Mouse (Mus musculus): ENCODE results near the gene Usp34. TPM values are rescaled to one million over a fixed set of nuclear protein-coding genes. Genes with fewer than 3 reads are reported as not detected.

Gene Usp34
- polyA plus RNA-seq, 1 experiment, result 110 TPM

DNA sequence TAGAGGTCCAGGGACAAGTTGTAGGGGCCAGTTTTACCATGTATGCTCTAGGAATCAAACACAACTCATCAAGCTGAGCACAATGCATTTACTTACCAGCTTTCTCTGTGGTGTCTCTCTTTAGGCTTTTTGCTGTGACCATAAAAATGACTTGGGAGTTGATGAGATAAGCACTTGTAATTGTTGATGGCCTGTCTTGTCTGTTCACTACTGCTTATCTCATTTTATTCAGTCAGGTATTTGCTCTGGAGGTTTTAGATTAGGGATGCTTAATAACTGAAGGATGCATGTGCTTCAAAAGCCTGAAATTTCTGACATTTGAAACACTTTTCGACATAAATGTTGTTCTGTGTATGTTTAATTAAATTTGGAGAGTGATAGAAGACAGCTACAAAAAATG, 83.0 kb downstream of the Usp34 start:
- Histone ChIP-seq H3K27me3 (ENCODE audit: control insufficient read depth, insufficient read depth, low read length, poor library complexity, severe bottlenecking) (no peaks in the 10 kb centered on the region), H3K27ac (ENCODE audit: insufficient read depth, low read length) (no peak overlapping the region), H3K4me1 (ENCODE audit: control insufficient read depth, insufficient read depth, low read length) (no peaks in the 10 kb centered on the region), H3K4me3 (ENCODE audit: low read depth, low read length) (no peak overlapping the region), H3K9me3 (replicated peaks; ENCODE audit: control insufficient read depth, insufficient read depth, low read length, poor library complexity, severe bottlenecking) (no peaks in the 10 kb centered on the region), H3K9ac (ENCODE audit: low read depth, poor library complexity, severe bottlenecking) (no peak overlapping the region), H3K36me3 (ENCODE audit: control insufficient read depth, insufficient read depth, low read length, poor library complexity, severe bottlenecking) (peaks cover 18% of the 10 kb centered on the region)
- TF ChIP-seq CTCF (IDR thresholded peaks at IDR 0.05; ENCODE audit: low read depth, low read length), result no peak
- TF ChIP-seq POLR2A (IDR thresholded peaks at IDR 0.05; ENCODE audit: insufficient read depth, low read length), result no peak
- no peak for TF ChIP-seq EP300 (IDR thresholded peaks at IDR 0.05; ENCODE audit: insufficient read depth, low read depth, low read length)

GRCm38 (mm10) chr11:23392567-23392966, 85.9 kb downstream of the Usp34 start:
- Histone ChIP-seq H3K36me3 (ENCODE audit: control insufficient read depth, insufficient read depth, low read length, poor library complexity, severe bottlenecking) (peaks cover 20% of the 10 kb centered on the region), H3K27me3 (ENCODE audit: control insufficient read depth, insufficient read depth, low read length, poor library complexity, severe bottlenecking) (no peaks in the 10 kb centered on the region), H3K4me1 (ENCODE audit: control insufficient read depth, insufficient read depth, low read length) (no peaks in the 10 kb centered on the region), H3K27ac (ENCODE audit: insufficient read depth, low read length) (no peak overlapping the region), H3K9me3 (replicated peaks; ENCODE audit: control insufficient read depth, insufficient read depth, low read length, poor library complexity, severe bottlenecking) (no peaks in the 10 kb centered on the region), H3K9ac (ENCODE audit: low read depth, poor library complexity, severe bottlenecking) (no peak overlapping the region), H3K4me3 (ENCODE audit: low read depth, low read length) (no peak overlapping the region)
- no peak for TF ChIP-seq POLR2A (IDR thresholded peaks at IDR 0.05; ENCODE audit: insufficient read depth, low read length)

DNA sequence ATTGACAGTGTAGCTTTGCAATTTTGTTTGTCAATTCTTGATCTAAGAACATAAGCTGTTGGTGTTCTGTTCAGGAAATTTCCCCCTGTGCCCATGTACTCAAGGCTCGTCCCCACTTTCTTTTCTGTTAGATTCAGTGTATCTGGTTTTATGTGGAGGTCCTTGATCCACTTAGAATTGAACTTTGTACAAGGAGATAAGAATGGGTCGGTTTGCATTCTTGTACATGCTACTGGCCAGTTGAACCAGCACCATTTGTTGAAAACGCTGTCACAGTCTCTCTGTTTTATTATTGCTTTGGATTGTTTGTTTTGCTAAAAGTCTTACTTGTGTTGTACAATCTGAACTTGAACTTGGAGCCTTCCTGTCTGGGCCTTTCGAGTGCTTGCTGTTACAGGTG, 89.9 kb downstream of the Usp34 start:
- TF ChIP-seq CTCF (IDR thresholded peaks at IDR 0.05; ENCODE audit: low read depth, low read length), result no peak
- TF ChIP-seq EP300 (IDR thresholded peaks at IDR 0.05; ENCODE audit: insufficient read depth, low read depth, low read length), result no peak
- no peak for TF ChIP-seq POLR2A (IDR thresholded peaks at IDR 0.05; ENCODE audit: insufficient read depth, low read length)
- Histone ChIP-seq H3K27me3 (ENCODE audit: control insufficient read depth, insufficient read depth, low read length, poor library complexity, severe bottlenecking) (no peaks in the 10 kb centered on the region), H3K4me1 (ENCODE audit: control insufficient read depth, insufficient read depth, low read length) (no peaks in the 10 kb centered on the region), H3K36me3 (ENCODE audit: control insufficient read depth, insufficient read depth, low read length, poor library complexity, severe bottlenecking) (peaks cover 7% of the 10 kb centered on the region), H3K9ac (ENCODE audit: low read depth, poor library complexity, severe bottlenecking) (no peak overlapping the region), H3K27ac (ENCODE audit: insufficient read depth, low read length) (no peak overlapping the region), H3K4me3 (ENCODE audit: low read depth, low read length) (no peak overlapping the region), H3K9me3 (replicated peaks; ENCODE audit: control insufficient read depth, insufficient read depth, low read length, poor library complexity, severe bottlenecking) (no peaks in the 10 kb centered on the region)

DNA sequence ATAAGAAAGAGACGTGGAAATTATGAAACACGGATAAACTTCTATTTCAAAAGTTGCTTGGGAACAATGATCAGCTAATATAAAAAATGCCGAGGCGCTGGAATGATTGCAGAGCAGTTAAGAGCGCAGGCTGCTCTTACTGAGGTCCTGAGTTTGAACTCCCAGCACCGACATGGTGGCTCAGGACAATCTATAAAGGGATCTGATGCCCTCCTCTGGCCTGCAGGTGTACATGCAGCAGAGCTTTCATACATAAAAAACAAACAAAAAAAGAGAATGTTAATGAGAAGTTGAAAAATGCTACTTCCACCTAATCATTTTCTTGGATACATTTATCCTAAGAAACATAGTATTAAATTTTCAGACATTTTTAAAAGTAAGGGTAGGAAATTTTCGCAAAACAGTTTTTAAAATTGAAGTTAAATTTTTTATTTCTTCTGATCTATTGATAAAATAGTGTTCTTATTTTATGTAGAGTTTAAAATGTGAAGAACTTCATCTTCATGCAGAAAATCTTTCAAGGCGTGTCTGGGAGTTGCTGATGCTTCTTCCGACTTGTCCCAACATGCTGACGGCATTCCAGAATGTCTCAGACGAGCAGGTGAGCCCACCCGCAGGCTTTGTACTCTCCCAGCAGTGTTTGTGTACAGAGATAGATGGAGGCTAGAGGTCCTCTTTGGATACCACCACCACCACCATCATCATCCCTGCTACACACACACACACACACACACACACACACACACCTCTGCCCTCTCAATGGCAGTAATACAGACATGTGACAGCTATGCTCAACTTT, 94.5 kb downstream of the Usp34 start:
- no peak overlapping the region for H3K4me3 ChIP-seq (ENCODE audit: low read depth, low read length)
- no peaks in the 10 kb centered on the region for H3K4me1 ChIP-seq (ENCODE audit: control insufficient read depth, insufficient read depth, low read length)
- no peaks in the 10 kb centered on the region for H3K9me3 ChIP-seq (replicated peaks; ENCODE audit: control insufficient read depth, insufficient read depth, low read length, poor library complexity, severe bottlenecking)
- H3K27me3 ChIP-seq (ENCODE audit: control insufficient read depth, insufficient read depth, low read length, poor library complexity, severe bottlenecking), result no peaks in the 10 kb centered on the region
- peaks cover 14% of the 10 kb centered on the region for H3K36me3 ChIP-seq (ENCODE audit: control insufficient read depth, insufficient read depth, low read length, poor library complexity, severe bottlenecking)
- no peak overlapping the region; the same call in 1 of the 2 replicates for H3K9ac ChIP-seq (ENCODE audit: low read depth, poor library complexity, severe bottlenecking)
- TF ChIP-seq CTCF (IDR thresholded peaks at IDR 0.05; ENCODE audit: low read depth, low read length) (peak; percentile 43), EP300 (IDR thresholded peaks at IDR 0.05; ENCODE audit: insufficient read depth, low read depth, low read length) (0 out of 2 replicates have a peak, but pooled peaks have one; percentile 57), POLR2A (IDR thresholded peaks at IDR 0.05; ENCODE audit: insufficient read depth, low read length) (no peak)
- no peak overlapping the region for H3K27ac ChIP-seq (ENCODE audit: insufficient read depth, low read length)

DNA sequence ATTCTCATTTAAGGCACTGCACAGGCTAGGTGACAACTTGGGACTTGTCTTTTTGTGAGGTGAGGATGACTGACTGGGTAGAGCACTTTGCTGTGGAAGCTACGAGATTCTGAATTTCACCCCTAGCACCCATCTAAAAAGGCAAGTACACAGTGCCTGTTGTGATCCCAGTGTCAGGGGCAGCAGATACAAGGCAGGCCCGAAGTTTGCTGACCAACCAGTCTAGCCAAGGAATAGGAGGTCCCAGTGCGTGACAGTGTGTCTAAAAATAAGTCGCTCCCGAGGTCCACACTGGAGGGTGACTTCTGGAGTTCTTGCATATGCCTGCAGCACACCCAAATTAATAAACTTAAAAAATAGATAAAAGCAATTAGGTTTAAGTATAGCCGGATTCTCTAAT, 121.6 kb downstream of the Usp34 start:
- Histone ChIP-seq H3K9ac (ENCODE audit: low read depth, poor library complexity, severe bottlenecking) (no peak overlapping the region), H3K4me3 (ENCODE audit: low read depth, low read length) (no peak overlapping the region), H3K27me3 (ENCODE audit: control insufficient read depth, insufficient read depth, low read length, poor library complexity, severe bottlenecking) (no peaks in the 10 kb centered on the region), H3K4me1 (ENCODE audit: control insufficient read depth, insufficient read depth, low read length) (no peaks in the 10 kb centered on the region), H3K36me3 (ENCODE audit: control insufficient read depth, insufficient read depth, low read length, poor library complexity, severe bottlenecking) (peaks cover 42% of the 10 kb centered on the region), H3K9me3 (replicated peaks; ENCODE audit: control insufficient read depth, insufficient read depth, low read length, poor library complexity, severe bottlenecking) (no peaks in the 10 kb centered on the region), H3K27ac (ENCODE audit: insufficient read depth, low read length) (no peak overlapping the region)
- TF ChIP-seq CTCF (IDR thresholded peaks at IDR 0.05; ENCODE audit: low read depth, low read length), result no peak
- no peak for TF ChIP-seq POLR2A (IDR thresholded peaks at IDR 0.05; ENCODE audit: insufficient read depth, low read length)
- no peak for TF ChIP-seq EP300 (IDR thresholded peaks at IDR 0.05; ENCODE audit: insufficient read depth, low read depth, low read length)

DNA sequence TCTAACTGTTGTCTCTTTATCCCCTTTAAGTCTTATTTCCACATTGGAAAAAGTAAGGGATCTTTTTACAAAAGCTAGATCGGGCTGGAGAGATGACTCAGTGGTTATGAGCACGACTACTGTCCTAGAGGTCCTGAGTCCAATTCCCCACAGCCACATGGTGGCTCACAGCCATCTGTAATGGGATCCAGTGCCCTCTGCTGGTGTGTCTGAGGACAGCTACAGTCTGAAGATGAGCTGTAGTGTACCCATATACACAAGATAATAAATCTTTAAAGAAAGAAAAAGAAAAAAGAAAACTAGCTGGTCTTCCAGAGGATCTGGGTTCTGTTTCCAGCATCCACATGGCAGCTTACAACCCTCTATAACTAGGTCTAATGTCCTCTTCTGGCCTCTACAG, 123.3 kb downstream of the Usp34 start:
- TF ChIP-seq EP300 (IDR thresholded peaks at IDR 0.05; ENCODE audit: insufficient read depth, low read depth, low read length) (no peak), CTCF (IDR thresholded peaks at IDR 0.05; ENCODE audit: low read depth, low read length) (peak; percentile 35), POLR2A (IDR thresholded peaks at IDR 0.05; ENCODE audit: insufficient read depth, low read length) (no peak)
- H3K36me3 ChIP-seq (ENCODE audit: control insufficient read depth, insufficient read depth, low read length, poor library complexity, severe bottlenecking), result peaks cover 56% of the 10 kb centered on the region
- no peaks in the 10 kb centered on the region for H3K9me3 ChIP-seq (replicated peaks; ENCODE audit: control insufficient read depth, insufficient read depth, low read length, poor library complexity, severe bottlenecking)

More for the DNA sequence above, 123.3 kb downstream of the Usp34 start:
- no peaks in the 10 kb centered on the region for H3K4me1 ChIP-seq (ENCODE audit: control insufficient read depth, insufficient read depth, low read length)
- no peak overlapping the region for H3K9ac ChIP-seq (ENCODE audit: low read depth, poor library complexity, severe bottlenecking)
- H3K4me3 ChIP-seq (ENCODE audit: low read depth, low read length), result no peak overlapping the region
- H3K27me3 ChIP-seq (ENCODE audit: control insufficient read depth, insufficient read depth, low read length, poor library complexity, severe bottlenecking), result no peaks in the 10 kb centered on the region
- no peak overlapping the region for H3K27ac ChIP-seq (ENCODE audit: insufficient read depth, low read length)

Measured in ES-Bruce4 (cell line).